Mouse (Mus musculus) embryo, embryonic 9.5 days (tissue): ENCODE data around the gene Rpl10.
A peak's percentile ranks its signal among the peaks of the same experiment; 100 is the strongest.

Experiments used
- DNase-seq: peaks from one replicate; pipeline ENCODE4 v3.0.0-alpha.2; 2017; ENCODE audit errors: extremely low spot score

Rpl10 gene

GRCm38 (mm10) chrX:74270062-74270901, at the start of gene Rpl10:
Gene Rpl10, plus strand, starts transcription at chrX:74270812.
- DNase-seq: peak; percentile 88

DNA sequence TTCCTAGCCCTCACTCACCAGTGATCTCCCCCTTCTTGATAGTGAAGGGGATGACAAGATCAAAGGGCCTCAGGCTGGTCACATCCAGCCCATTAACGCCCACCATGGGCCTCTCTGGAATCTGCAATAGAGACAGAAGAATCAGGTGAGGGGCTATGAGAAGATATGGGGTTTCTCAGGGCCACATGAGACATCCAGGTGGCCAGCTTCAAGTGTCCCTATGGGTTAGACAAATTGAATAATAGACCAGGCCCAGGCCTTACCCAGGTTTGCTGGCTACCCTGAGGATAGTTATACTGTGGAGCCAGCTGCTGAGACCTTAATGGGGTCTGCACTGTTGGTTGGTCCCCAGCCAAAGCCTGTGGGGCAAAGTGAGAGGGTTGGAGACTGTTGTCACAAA, 40.6 kb upstream of the Rpl10 start:
- no peak for DNase-seq

- no peak for DNase-seq
Observed at GRCm38 (mm10) chrX:74233196-74233595, 37.4 kb upstream of the Rpl10 start.

DNA sequence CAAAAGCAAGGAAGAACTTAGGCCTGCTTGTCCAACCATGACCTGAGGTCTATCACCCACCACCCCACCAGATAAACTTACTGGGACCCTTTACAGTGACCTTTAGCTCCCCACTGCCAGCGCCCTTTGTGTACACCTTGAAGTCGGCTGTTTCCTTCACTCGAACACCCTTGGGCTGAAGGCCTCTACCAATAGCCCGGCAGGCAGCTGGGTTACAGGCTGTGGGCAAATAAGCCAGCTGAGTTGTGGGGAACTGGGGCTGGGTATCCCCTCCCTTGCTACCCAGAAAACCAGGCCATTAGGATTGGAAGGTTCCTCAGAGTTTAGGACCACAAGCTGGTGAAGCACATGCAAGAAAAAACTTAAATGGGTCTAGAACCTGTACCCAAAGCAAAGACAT, 30.3 kb upstream of the Rpl10 start:
- DNase-seq: no peak

- no peak for DNase-seq
Observed at GRCm38 (mm10) chrX:74243396-74243795, 27.2 kb upstream of the Rpl10 start.

- DNase-seq: no peak
Observed at GRCm38 (mm10) chrX:74243807-74244206, 26.8 kb upstream of the Rpl10 start.

- peak; percentile 68 for DNase-seq
Observed at GRCm38 (mm10) chrX:74244614-74245083, 26.0 kb upstream of the Rpl10 start.

GRCm38 (mm10) chrX:74245107-74245506, 25.5 kb upstream of the Rpl10 start:
- no peak for DNase-seq

DNA sequence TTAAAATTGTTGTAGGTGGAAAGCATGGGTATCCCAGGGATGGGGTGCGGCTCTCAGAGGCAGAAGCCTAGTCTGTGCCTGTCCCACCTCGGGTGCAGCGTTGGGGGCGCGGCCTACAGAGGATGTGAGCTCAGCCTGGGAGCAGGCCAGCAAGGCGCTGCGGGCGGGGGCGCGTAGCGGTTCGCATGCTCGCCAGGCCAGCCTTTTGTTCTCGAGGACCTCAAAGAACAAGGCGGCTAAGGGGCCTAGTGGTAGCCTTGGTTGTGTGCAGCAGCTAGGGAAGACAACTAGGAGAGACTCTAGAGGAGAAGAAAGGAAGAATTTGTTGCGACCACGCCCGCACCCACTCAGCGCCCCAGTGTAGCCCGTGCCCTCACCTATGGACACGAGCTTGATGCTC, 24.9 kb upstream of the Rpl10 start:
- DNase-seq: peak; percentile 60

DNA sequence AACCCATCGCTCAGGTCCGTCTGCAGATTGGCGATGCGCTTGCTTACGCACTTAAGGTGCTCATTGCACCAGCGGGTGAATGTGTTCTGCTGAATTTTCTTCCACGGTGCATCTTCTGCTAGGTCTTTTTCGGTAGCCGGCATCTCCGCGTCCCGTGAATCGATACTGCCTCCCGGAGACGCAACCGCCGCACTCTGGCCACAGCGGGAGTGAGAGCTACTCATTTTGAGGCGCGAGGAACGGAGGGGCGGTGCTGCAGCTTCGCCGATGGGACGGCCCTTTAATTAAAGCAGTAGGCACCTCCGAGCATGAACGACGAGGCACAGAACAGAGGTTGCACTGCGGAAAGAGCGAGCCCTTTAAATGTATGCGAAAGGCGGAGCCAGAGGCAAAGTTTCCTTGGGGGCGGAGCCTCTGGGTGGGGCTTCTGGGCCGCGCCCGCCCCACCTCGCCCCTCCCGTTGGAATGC, 24.4 kb upstream of the Rpl10 start:
- DNase-seq: peak; percentile 84

DNA sequence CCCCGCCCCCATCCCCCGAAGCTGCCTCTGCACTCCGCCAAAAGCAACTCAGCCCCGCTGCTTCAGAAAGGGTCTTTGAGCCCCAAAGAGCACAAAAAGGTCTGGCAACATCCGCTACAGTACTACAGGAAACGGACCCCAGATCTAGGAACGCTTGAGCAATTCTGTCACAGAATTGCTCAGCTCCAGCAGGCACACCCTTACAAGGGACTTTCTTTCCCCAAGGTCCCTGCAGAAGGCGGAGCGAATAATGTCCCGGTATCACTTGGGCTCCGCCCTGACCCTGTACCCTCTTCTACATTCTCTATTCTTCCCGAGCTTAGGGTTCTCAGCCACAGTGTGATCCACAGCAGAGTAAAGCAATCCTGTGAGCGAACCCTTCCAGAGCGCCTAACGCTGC, 23.9 kb upstream of the Rpl10 start:
- no peak for DNase-seq

DNA sequence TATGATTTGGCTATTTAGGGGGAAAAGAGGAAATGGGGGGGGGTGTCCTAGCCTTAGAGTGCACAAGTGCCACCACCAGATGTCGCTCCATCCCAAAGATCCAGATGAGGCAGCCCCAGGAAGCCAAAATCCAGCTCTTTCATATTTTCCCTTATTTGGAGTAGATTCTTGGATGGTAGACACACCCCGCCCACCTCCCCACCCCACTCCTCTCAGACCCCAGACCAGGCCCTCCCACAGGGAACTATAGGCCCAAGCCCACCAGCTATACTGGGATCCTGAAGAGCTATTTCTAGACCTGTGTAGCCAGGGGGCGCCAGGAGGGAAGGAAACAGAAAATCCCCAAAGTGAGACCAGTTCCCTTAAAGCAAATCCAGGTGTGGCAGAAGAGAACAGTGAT, 22.0 kb upstream of the Rpl10 start:
- DNase-seq: peak; percentile 59

DNA sequence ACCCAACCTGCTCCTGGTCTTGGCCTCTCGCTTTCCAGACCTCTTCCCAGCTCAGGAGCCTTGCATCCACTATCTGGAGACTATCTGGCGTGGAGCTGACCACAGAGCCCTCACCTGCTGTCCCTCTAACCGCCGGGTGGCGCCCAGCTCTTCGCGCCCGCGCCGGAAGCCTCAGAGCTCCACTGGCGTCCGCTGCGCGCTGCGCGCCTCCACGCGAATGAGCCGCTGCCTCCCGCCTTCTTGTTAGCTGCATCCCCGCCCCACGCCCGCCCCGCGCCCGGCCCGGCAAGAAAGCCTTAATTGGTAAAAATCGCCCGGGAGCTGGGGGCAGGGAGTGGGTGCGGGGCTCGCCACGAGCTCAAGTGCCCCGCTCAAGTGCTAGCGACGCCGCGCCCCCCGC, 21.0 kb upstream of the Rpl10 start, which contains the start of gene Flna:
TSS of gene Flna (minus strand) at position 206 of the 400 bp plus-strand sequence.
- DNase-seq: peak; percentile 54

GRCm38 (mm10) chrX:74254153-74254887, 16.3 kb upstream of the Rpl10 start, which contains the start of gene Emd:
Gene Emd, plus strand, starts transcription at chrX:74254687.
- DNase-seq: peak; percentile 82

- no peak for DNase-seq
Observed at GRCm38 (mm10) chrX:74254888-74255565, 15.6 kb upstream of the Rpl10 start.

DNA sequence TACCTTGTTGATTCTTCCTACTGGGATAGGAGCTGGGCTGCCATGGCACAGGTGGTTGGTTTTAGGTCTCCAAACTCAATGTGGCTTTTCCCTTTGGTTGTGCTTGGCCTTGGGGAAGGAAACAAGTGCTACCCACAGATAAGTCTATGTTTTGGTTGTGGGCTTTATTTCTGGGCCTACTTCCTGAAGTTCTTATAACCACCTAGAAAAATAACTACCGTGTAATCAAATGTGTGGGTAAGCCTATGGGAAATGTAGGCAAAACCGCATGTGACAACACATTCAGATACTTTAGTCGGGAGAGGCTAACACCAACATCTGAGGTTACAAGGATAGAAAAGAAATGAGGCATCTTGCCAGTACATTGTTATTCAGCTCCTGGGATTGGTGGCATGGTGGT, 12.9 kb upstream of the Rpl10 start:
- no peak for DNase-seq

DNA sequence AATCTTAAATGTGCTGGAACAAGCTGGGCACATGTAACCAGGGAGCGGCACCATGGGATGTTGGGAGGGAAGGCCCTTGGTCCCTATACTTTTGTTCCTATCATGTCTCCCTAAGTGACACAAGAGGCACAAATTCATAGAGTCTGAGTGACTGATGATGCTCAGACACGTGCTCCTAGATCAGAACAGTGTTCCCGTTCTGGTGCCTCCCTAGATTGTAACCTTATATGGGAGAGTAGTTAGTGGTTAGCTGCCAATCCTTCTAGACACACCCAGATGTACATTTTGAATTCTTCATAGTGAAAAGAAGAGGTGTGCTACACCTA, 913 bp upstream of the Rpl10 start:
- no peak for DNase-seq

DNA sequence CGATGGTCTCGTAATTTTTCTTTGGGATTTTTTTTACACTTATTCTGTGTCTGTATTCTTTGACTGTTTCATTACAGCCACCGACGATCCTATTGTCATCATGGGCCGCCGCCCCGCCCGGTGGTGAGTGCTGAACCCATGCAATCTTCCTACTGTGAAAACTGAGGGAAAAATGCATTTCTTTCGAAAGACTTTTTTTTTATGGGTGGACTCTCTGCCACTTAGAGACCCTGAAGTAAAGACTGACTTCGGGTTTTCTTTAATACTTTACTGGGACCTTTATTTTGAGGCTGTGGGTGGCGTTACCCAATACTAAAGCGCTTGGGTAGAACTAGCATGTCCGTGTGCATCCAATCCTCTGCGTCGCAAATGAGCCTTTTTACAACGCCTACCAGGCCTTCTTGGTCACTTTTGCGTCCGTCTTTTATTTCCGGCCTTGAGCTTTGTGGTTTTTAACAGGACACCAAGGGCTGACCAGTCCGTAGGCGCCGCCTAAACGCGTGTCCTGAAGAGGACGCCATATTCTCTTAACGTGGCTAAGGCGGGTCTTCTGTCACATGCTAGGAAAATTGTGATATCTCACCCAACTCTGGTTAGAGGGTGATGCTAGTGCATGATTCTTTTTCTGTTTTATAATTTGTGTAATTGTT, 415 bp downstream of the Rpl10 start:
- DNase-seq: peak; percentile 40

DNA sequence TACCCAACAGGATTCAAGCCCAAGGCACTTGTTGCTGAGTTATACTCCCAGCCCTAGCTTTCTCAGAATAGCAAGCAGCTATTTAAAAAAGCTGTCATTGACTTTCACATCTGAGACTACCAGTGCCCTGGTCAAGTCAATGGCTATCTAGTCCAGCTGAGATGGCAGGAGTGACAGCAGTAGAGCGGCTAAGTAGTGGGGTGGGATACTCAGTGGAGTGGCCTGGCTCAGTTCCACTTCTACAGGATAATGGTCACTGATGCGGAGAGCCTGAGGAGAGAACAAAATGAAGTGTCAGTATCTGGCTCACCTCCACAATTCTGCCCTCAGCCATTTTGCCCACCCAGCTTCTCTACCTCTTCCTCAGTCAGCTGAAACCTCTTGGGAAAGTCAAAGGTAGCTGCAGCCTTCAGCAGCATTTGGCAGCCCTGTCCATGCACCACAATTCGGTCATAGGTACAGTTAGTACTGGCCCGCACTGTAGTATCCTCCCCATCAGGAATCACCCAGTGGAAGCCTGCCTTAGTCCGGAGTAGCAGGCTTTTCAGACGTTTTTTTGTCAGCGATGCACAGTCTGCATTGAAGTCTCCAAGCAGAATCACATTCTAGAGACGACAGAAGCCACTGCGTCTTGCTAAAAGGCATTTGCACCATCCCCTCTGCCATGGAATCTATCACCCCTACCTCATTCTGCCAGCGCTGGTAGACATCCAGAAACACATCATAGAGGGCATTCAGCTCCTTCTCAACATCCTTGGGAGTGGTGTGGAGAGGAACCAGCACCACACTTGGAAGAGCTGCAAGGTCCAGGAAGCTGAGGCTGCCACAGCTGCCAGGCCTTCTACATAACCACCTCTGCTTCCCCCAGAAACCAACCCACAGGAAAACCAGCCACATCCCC, 3.1 kb downstream of the Rpl10 start:
- DNase-seq: peak; percentile 40

DNA sequence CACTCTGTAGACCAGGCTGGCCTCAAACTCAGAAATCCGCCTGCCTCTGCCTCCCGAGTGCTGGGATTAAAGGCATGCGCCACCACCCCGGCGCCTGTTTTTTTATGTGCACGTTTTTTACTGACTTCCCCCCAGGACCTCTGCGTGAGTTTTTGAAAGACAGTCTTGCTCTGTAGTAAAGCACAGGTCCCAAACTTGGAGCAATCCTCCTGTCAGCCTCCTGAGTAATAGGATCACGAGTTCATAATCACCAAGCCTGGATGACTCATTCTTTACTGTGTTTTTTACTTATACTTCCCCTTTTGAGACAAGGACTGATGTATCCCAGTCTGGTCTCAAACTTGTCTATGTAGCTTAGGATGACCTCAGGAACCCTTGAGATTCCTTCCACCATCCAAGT, 7.3 kb downstream of the Rpl10 start:
- no peak for DNase-seq
